Mouse (Mus musculus) gastrocnemius, postnatal 36 days (tissue): Measurements from ENCODE around the gene Usp35. TPM values are rescaled to one million over a fixed set of nuclear protein-coding genes. Genes with fewer than 3 reads are reported as not detected.

Experiments used
- DNase-seq, 2 experiments: peaks; one replicate each; pipeline ENCODE4 v3.0.0; 2022
- intact Hi-C: fragments of 180-260 bp; cut with DNase I; formaldehyde crosslinking; loops from one replicate; pipeline ENCODE4 v1.15.1; 2025
- long read RNA-seq, 2 experiments: library from polyadenylated mRNA; stranded (forward); transcript quantifications; one replicate each; pipeline ENCODE4 v2.0.0; 2021
- total RNA-seq, 2 experiments: library from RNA; stranded (reverse); gene quantifications; 2 replicates each; pipeline ENCODE4 v1.2.3; 2021

Usp35 gene
- total RNA-seq, result under 1 TPM; 0.74 to 0.94 TPM
- long read RNA-seq, experiment 1, result 0 reads
- long read RNA-seq, experiment 2, partial matches to known transcripts, result 1 of 1 reads
- long read RNA-seq, experiment 2, other reads (novel, unspliced or antisense), result 0 of 1 reads

DNA sequence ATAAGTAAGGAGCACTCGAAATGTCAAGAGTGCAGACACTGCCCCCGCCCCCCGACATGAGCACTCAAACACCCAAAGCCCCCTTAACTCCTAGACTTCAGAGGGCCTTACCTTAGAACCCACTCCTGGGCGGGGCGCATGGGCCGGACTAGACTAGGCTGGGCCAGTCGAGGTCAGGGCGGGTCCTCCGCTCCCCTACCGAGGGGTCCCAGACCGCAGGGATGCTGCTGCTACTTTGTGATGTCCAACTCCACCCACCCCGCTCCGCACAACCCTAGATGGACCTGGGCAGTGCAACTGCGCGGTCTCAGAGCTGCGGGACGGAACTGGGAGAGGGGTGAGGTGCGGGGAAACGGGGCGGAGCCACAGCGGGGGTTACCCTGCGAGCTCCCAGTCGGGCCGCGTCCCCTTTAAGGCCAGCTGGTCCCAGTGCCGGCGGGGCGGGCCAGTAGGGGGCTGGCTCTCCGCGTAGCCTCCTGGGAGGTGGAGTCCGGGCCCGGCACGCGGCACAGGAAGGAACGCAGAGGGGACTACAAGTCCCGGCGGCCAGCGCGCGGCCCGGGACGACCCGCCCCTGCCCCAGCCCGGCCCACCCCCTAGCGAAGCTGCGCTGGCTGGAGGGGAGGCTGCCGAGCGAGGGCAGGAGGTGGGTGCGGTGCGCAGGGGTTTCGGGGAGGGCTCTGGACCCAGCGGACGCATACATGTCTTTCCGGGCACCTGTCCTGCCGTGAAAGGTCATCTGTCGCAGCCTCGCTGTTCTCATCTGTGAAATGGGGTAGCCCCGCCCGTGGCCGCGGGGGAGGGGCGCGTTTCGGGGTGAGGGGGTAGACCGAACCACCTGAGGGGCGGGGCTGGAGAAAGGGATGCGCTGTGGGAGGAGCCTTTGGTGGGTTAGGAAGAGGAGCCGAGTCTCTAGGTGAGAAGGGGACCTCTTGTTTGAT, at the start of gene Usp35, which contains the start of gene Kctd21:
TSS of gene Usp35 (minus strand) at position 295 of the 941 bp plus-strand sequence.
TSS of gene Kctd21 (plus strand) at position 602 of the 941 bp plus-strand sequence.
- intact Hi-C loops, result no loop called here
- peak; percentile 88 to 95 for DNase-seq

- DNase-seq, result no peak
- intact Hi-C loops, result no loop called here
Measured at GRCm38 (mm10) chr7:97380500-97381123, 48.8 kb upstream of the Usp35 start.

- intact Hi-C loops, result no loop called here
- no peak for DNase-seq
Measured at GRCm38 (mm10) chr7:97379304-97379703, 47.5 kb upstream of the Usp35 start.

- DNase-seq, result no peak
Measured at GRCm38 (mm10) chr7:97375906-97376305, 44.1 kb upstream of the Usp35 start.

DNA sequence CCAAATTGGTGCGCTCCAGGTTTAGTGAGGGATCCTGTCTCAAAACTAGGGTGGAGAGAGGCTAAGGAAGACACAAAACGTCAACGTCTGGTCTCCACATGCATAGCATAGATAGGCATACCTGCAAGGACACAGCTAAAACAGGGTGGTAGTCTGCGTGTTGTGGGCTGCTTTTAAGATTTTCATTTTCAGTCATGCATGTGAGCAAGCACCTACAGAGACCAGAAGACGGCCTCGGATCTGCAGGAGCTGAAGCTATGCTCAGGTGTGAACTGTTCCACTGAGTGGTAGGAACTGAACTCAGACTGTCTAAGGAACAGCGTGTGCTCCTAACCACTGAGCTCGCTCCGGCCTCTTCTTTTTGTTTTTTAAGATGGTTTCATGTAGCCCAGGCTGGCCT, 43.3 kb upstream of the Usp35 start:
- intact Hi-C loops, result no loop called here
- DNase-seq, result no peak

More at GRCm38 (mm10) chr7:97375906-97376305, 44.1 kb upstream of the Usp35 start:
- intact Hi-C loops, result no loop called here

DNA sequence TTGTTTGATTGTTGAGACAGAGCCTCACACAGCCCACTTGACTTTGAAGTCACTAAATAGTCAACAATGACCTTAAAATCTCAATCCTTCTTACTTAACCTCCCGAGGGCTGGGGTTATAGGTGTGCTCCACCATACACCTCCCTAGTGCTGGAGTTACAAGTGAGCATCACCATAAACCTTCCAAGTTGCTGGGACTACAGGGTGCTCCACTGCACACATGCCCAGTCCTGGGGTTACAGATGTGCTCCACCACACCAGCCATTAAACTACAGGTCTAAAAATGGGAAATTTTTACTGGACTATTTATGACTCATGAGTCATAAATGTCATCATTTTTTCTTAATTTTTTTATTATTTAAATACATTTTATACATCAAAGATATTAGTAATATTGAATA, 34.1 kb upstream of the Usp35 start:
- intact Hi-C loops, result no loop called here
- no peak for DNase-seq

GRCm38 (mm10) chr7:97361467-97361866, 29.6 kb upstream of the Usp35 start:
- intact Hi-C loops, result no loop called here
- DNase-seq, result no peak

DNA sequence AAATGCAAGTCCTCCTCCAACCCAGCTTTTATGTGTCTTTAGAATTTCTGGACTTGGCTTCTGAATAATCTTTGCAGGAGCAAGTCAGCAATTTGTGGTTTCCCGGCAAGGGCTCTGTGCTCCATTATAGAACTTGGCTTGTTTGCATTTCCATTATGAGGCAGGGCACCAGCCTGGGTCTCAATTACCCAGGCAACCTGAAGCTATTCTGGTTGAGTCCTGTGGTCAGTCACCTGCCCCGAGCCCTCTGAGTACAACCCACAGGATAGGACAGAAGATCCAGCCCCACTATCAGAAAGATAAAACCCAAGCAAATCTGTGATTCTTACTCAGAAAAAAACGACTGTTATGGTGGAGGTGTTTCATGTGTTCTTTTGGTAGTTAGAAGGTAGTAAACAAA, 29.1 kb upstream of the Usp35 start:
- DNase-seq, result no peak
- intact Hi-C loops, result no loop called here

- intact Hi-C loops, result no loop called here
- DNase-seq, result no peak
Measured at GRCm38 (mm10) chr7:97360166-97360565, 28.3 kb upstream of the Usp35 start.

GRCm38 (mm10) chr7:97358347-97358746, 26.5 kb upstream of the Usp35 start:
- no peak for DNase-seq
- intact Hi-C loops, result no loop called here

DNA sequence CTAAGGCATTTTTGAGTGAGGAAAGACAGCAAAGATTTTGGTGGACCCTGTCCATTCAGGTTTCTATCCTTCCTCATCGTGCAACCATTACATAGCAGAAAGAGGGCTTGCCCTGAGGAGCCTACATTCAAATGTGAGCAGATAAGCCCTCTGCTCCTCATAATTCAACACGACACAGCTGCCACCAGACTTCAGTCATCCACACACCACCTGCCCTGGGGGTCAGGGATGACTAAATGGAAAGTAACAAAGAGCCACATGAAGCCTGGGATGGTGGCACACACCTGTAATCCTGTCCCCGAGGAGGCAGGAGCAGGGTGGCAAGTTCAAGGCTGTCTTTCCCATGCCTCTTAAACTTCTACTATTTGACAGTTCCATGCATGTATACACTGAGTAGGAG, 26.0 kb upstream of the Usp35 start:
- DNase-seq, result no peak
- intact Hi-C loops, result no loop called here

- DNase-seq, result peak; percentile 67 to 81
- intact Hi-C loops, result no loop called here
Measured at GRCm38 (mm10) chr7:97356875-97357276, 25.1 kb upstream of the Usp35 start.

DNA sequence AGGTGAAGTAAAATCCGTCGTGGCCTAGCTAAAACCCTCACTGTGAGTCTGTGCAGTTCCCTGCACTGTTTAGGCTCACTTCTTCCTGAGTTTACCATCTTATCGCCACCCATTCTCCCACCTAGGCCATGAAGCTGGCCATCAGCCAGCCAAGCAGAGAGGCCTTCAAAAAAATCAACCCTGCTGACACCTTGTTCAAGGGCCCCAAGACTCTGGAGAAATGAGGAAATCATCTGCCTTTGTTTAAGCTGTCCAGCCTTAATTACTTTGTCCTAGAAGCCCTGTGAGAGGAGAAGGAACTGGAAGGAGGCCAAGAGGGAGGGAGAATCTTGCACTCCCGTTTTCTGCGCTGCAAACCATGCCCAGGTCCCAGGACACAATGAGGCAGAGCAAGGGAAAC, 24.4 kb upstream of the Usp35 start:
- intact Hi-C loops, result no loop called here
- no peak for DNase-seq

DNA sequence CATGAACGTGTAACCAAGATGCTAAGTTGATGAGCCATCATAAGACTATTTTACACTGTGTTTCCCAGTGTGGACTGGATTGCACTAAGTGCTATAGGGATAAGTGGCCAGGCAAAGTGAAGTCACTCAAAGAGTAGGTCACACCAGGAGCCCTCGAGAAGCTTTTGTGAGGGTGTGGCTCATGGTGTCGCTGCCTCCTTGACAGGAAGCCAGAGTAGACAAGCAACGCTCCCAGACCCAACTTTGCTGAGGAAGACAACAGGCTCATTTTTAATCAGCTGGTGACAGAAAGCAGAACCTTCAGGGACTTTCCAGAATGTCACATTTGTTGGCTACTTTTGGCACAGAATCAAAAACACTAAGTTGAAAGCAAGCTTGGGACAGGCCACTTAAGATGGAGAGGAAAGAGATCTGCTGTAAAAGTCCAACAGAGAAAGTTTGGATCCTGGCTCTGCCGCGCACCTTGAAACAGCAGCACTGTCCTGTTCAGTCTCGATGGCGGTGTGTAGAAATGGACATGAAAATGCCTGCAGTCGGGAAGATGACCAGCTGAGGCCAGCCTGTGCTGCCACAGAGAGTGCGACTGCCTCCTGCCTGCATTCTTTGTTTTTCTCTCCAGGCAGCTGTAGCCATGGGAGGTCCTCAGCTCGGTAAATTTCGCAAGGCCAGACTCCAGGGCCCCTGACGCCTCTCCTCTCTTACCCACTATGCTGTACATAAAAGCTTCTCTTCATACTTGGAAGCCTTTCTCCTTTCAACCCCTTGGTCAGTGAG, 23.4 kb upstream of the Usp35 start:
- intact Hi-C loops, result no loop called here
- no peak for DNase-seq

DNA sequence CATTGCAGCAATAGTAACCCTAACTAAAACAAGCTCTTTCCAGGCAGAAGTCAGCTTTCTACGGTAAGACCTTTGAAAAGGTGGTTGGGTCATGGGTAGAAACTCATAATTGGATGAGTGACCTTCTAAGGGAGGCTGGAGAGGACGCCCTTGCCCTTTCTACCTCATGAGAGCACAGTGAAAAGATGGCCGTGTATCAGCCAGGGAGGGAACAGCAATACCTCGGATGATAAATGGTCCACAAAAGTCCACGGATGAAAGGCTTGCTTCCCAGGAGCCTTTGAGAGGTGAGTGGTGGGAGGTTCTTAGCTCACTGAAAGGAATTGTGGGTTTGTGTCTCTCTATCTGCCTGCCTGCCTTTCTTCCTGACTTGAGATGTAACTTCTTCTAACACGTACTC, 21.5 kb upstream of the Usp35 start:
- DNase-seq, result no peak
- intact Hi-C loops, result no loop called here

DNA sequence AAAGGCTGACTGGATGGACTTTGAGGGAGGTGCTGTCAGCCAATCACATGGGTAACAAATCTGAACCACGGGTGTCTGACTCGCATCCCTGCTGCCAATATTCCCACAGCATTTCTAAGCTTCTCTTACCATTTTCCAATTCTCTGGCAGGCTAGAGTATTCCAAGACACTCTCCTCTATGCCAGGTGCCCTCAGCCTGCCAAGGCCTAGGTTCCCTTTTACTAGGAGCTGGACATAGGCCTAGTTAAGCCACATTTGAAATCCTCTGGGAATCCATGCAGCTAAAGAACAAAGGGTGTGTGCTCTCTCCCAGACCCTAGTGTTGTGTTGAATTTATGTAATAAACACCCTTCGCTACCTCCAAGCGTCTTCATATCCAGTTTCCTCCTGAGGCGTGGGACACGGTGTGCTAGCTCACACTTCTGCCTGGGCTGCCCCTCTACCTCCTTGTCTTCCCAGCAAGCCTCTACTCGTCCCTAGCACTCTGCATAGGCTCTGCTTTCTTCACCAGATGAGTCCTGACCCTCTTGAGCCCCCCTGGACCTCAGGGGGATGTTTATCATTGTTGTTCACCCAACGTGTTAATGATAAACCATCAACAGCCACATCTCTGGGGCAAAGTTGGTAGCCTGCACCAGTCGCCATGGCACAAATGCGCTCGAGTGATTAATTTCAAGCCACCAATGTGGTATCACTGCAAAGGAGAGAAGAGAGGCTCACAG, 20.1 kb upstream of the Usp35 start:
- DNase-seq, result no peak
- intact Hi-C loops, result no loop called here

GRCm38 (mm10) chr7:97350891-97351290, 19.1 kb upstream of the Usp35 start:
- intact Hi-C loops, result no loop called here
- no peak for DNase-seq

- no peak for DNase-seq
- intact Hi-C loops, result no loop called here
Measured at GRCm38 (mm10) chr7:97349438-97349837, 17.6 kb upstream of the Usp35 start.

DNA sequence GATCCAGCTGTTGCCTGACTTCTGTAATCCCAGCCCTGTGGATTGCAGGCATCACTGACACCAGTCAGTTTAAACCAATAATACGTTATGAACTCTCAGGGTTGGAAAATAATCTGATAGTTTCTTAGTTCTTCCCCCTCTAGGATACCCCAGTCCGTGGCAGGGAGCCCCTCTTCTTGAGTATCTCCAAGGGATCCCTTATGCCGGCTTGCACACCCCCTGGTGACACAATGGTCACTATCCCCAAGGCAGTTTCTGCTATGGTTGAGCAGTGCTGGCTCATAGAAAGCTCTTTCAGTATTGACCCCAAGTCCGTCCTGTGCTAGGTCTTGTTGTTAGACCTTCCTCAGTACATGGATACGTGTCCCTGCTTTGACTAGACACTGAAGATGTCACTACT, 17.0 kb upstream of the Usp35 start:
- intact Hi-C loops, result no loop called here
- DNase-seq, result no peak

DNA sequence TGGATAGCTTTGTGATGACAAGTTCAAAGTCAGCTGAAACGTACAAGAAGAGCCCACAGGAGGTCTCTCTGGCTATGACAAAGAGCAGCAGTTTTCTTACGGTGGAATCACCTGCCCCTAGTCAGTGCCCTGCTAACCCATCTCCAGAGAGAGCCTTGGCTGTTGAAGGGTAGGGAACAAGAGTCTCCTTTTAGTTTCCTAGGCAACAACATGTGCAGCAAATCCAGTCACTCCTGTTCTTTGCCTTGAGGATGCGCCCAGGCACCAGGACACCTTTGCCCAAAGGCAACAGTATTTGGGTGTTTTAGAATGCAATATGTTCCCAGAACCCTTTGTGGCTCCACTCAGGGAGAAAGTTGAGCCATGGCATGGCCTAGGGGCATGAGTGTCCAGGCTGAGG, 16.5 kb upstream of the Usp35 start:
- intact Hi-C loops, result no loop called here
- no peak for DNase-seq
